Mouse (Mus musculus): ENCODE results near the gene Psmd9. TPM values are rescaled to one million over a fixed set of nuclear protein-coding genes. Genes with fewer than 3 reads are reported as not detected.

The Psmd9 gene
- polyA plus RNA-seq, 1 experiment = 30.6 TPM

GRCm38 (mm10) chr5:123132308-123133071 lies 36.7 kb upstream of the Psmd9 start, which contains the start of gene Rhof:
Gene Rhof, minus strand, starts transcription at chr5:123132692.
- no peaks in the 10 kb centered on the region for H3K27me3 ChIP-seq (ENCODE audit: control insufficient read depth, insufficient read depth, insufficient read length)
- H3K4me3 ChIP-seq = peak within 1 kb of the TSS; percentile 75
- peak; percentile 54 for TF ChIP-seq POLR2A (IDR thresholded peaks at IDR 0.05; ENCODE audit: insufficient read length, low read depth)
- TF ChIP-seq TCF3 (IDR thresholded peaks at IDR 0.05; ENCODE audit: insufficient read length, low read depth) = no peak
- TF ChIP-seq USF1 (IDR thresholded peaks at IDR 0.05; ENCODE audit: low read depth) = no peak
- peak in 2 of 3 experiments; percentile 0 to 56 for TF ChIP-seq MYOD1 (IDR thresholded peaks at IDR 0.05; ENCODE audit: control insufficient read depth in 1 of 3, insufficient read length in 2 of 3, low read depth in 2 of 3)
- peak; percentile 82 for TF ChIP-seq POLR2AphosphoS2 (IDR thresholded peaks at IDR 0.05; ENCODE audit: insufficient read length, low read depth)
- peak in 1 of 3 experiments; percentile 56 for TF ChIP-seq MYOG (IDR thresholded peaks at IDR 0.05; ENCODE audit: control insufficient read depth in 1 of 3, insufficient read depth in 1 of 3, insufficient read length in 2 of 3, low read depth in 2 of 3)
- TF ChIP-seq TCF12 (IDR thresholded peaks at IDR 0.05; ENCODE audit: insufficient read depth, poor library complexity, severe bottlenecking) = no peak
- no peak within 1 kb of the TSS for H3ac ChIP-seq (ENCODE audit: control insufficient read depth, insufficient read length)
- H3K4me2 ChIP-seq (ENCODE audit: low read depth) = peak within 1 kb of the TSS; percentile 98
- no peaks in the 10 kb centered on the region for H3K79me2 ChIP-seq (ENCODE audit: control insufficient read depth, insufficient read depth)
- H3K36me3 ChIP-seq (ENCODE audit: control insufficient read depth, insufficient read depth) = no peaks in the 10 kb centered on the region

DNA sequence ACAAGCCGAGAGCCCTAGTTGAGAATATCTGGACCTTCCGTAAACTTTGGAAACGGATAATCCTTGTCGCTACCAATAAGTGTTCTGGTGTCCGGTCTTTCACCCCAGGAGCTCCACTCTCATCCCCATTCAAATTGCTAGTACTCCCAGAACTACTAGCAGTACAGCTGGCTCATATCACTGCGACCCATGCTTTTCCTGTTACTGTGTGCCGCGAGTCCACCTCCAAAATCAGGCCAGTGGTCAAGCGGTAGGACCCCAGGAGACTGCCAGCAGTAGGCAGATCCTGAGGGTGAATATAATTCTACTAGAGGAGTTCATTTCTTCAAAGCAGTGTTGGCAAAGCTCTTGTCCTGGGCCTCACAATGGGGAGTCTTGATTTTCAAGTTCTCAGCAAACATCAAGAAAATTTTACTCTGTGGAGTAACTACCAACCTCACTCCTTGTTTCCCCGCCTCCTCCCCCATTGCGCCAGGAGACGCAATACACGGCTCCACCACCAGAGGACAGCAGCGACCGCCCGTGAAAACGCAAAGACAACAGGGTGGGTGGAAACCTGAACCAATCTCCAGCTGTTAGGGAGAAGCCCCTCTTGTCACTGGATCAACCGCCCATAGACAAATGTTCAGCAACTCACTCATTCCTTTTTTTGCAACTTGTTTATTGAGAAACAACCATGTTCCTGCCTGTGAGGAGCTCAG lies 36.0 kb upstream of the Psmd9 start:
- no peak overlapping the region for H3ac ChIP-seq (ENCODE audit: control insufficient read depth, insufficient read length)
- TF ChIP-seq POLR2AphosphoS2 (IDR thresholded peaks at IDR 0.05; ENCODE audit: insufficient read length, low read depth) = no peak
- peak; percentile 18 for TF ChIP-seq SRF (IDR thresholded peaks at IDR 0.05; ENCODE audit: control insufficient read depth, insufficient read length, low read depth)
- peak; percentile 16 for TF ChIP-seq TCF3 (IDR thresholded peaks at IDR 0.05; ENCODE audit: insufficient read length, low read depth)
- TF ChIP-seq E2F4 (IDR thresholded peaks at IDR 0.05; ENCODE audit: insufficient read depth) = no peak
- TF ChIP-seq MYOG (IDR thresholded peaks at IDR 0.05; ENCODE audit: control insufficient read depth in 1 of 3, insufficient read depth in 1 of 3, insufficient read length in 2 of 3, low read depth in 2 of 3) = peak; percentile 53 to 91 (median 69)
- TF ChIP-seq MYOD1 (IDR thresholded peaks at IDR 0.05; ENCODE audit: control insufficient read depth in 1 of 3, insufficient read length in 2 of 3, low read depth in 2 of 3) = peak; percentile 57 to 90 (median 79)
- no peak for TF ChIP-seq CEBPB (IDR thresholded peaks at IDR 0.05; ENCODE audit: insufficient read depth, poor library complexity, severe bottlenecking)
- peak; percentile 76 for TF ChIP-seq TCF12 (IDR thresholded peaks at IDR 0.05; ENCODE audit: insufficient read depth, poor library complexity, severe bottlenecking)
- no peaks in the 10 kb centered on the region for H3K36me3 ChIP-seq (ENCODE audit: control insufficient read depth, insufficient read depth)
- no peaks in the 10 kb centered on the region for H3K79me2 ChIP-seq (ENCODE audit: control insufficient read depth, insufficient read depth)
- H3K4me2 ChIP-seq (ENCODE audit: low read depth) = peak overlapping the region; percentile 98
- H3K4me3 ChIP-seq = peak overlapping the region; percentile 75
- H3K27me3 ChIP-seq (ENCODE audit: control insufficient read depth, insufficient read depth, insufficient read length) = no peaks in the 10 kb centered on the region

DNA sequence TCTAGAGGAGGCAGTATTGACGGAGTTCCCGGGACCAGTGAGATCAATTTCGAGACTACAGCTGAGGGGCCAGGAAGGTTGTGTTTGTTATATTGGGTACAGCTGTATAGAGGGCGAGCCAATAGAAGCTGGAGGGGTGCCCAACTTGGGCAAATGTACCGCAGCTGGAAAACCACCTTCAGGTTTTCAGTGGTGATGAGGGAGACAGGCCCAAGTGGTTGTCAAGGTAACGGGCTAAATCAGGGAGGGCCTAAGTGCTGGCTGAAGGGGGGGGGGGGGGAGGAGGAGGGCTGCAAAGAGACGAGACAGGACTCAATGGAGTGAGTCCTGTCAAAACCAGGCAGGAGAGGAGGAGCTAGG lies 35.4 kb upstream of the Psmd9 start:
- no peaks in the 10 kb centered on the region for H3K27me3 ChIP-seq (ENCODE audit: control insufficient read depth, insufficient read depth, insufficient read length)
- H3K4me3 ChIP-seq = peak overlapping the region; percentile 75
- H3ac ChIP-seq (ENCODE audit: control insufficient read depth, insufficient read length) = no peak overlapping the region
- TF ChIP-seq POLR2AphosphoS2 (IDR thresholded peaks at IDR 0.05; ENCODE audit: insufficient read length, low read depth) (no peak), MYOG (IDR thresholded peaks at IDR 0.05; ENCODE audit: control insufficient read depth in 1 of 3, insufficient read depth in 1 of 3, insufficient read length in 2 of 3, low read depth in 2 of 3) (no peak), USF1 (IDR thresholded peaks at IDR 0.05; ENCODE audit: low read depth) (no peak), TCF3 (IDR thresholded peaks at IDR 0.05; ENCODE audit: insufficient read length, low read depth) (no peak), E2F4 (IDR thresholded peaks at IDR 0.05; ENCODE audit: insufficient read depth) (no peak), REST (IDR thresholded peaks at IDR 0.05; ENCODE audit: insufficient read depth, insufficient read length) (no peak), MAX (IDR thresholded peaks at IDR 0.05; ENCODE audit: low read depth) (no peak), POLR2A (IDR thresholded peaks at IDR 0.05; ENCODE audit: insufficient read length, low read depth) (no peak), SRF (IDR thresholded peaks at IDR 0.05; ENCODE audit: control insufficient read depth, insufficient read length, low read depth) (no peak), CEBPB (IDR thresholded peaks at IDR 0.05; ENCODE audit: insufficient read depth, poor library complexity, severe bottlenecking) (no peak)
- H3K79me2 ChIP-seq (ENCODE audit: control insufficient read depth, insufficient read depth) = no peaks in the 10 kb centered on the region
- H3K36me3 ChIP-seq (ENCODE audit: control insufficient read depth, insufficient read depth) = no peaks in the 10 kb centered on the region
- H3K4me2 ChIP-seq (ENCODE audit: low read depth) = peak overlapping the region; percentile 98

- Histone ChIP-seq H3K79me2 (ENCODE audit: control insufficient read depth, insufficient read depth) (no peaks in the 10 kb centered on the region), H3K27me3 (ENCODE audit: control insufficient read depth, insufficient read depth, insufficient read length) (no peaks in the 10 kb centered on the region), H3K4me3 (peak overlapping the region; percentile 75), H3ac (ENCODE audit: control insufficient read depth, insufficient read length) (no peak overlapping the region), H3K4me2 (ENCODE audit: low read depth) (peak overlapping the region; percentile 98), H3K36me3 (ENCODE audit: control insufficient read depth, insufficient read depth) (no peaks in the 10 kb centered on the region)
- TF ChIP-seq TCF3 (IDR thresholded peaks at IDR 0.05; ENCODE audit: insufficient read length, low read depth) (no peak), MYOD1 (IDR thresholded peaks at IDR 0.05; ENCODE audit: control insufficient read depth in 1 of 3, insufficient read length in 2 of 3, low read depth in 2 of 3) (peak in 2 of 3 experiments; percentile 10 to 58), MYOG (IDR thresholded peaks at IDR 0.05; ENCODE audit: control insufficient read depth in 1 of 3, insufficient read depth in 1 of 3, insufficient read length in 2 of 3, low read depth in 2 of 3) (peak; percentile 52 to 89 (median 65)), USF1 (IDR thresholded peaks at IDR 0.05; ENCODE audit: low read depth) (no peak), POLR2AphosphoS2 (IDR thresholded peaks at IDR 0.05; ENCODE audit: insufficient read length, low read depth) (peak; percentile 71), SRF (IDR thresholded peaks at IDR 0.05; ENCODE audit: control insufficient read depth, insufficient read length, low read depth) (peak; percentile 84), POLR2A (IDR thresholded peaks at IDR 0.05; ENCODE audit: insufficient read length, low read depth) (peak; percentile 37), TCF12 (IDR thresholded peaks at IDR 0.05; ENCODE audit: insufficient read depth, poor library complexity, severe bottlenecking) (peak; percentile 73)
Observed at GRCm38 (mm10) chr5:123134186-123134874, 34.9 kb upstream of the Psmd9 start.
